Mouse (Mus musculus) heart, postnatal 4 days (tissue): Measurements from ENCODE around the gene Ccdc163. TPM values are rescaled to one million over a fixed set of nuclear protein-coding genes. Genes with fewer than 3 reads are reported as not detected.
"Not testable (repeated sequence)": the region's sequence is repeated elsewhere in the genome, so short reads cannot be mapped to it uniquely, and the experiment has no call there.

Source experiments
- DNase-seq: peaks from one replicate; pipeline ENCODE4 v3.0.0; 2021
- total RNA-seq, 2 experiments: library from RNA; stranded (reverse); gene quantifications; 2 replicates each; pipeline ENCODE4 v1.2.3; 2021

Gene Ccdc163
- 10 to 100 TPM; 10.2 to 10.5 TPM for total RNA-seq

GRCm38 (mm10) chr4:116708201-116708764, at the start of gene Ccdc163, which contains the start of gene Mmachc:
Ccdc163 (plus strand) TSS chr4:116708509.
Mmachc (minus strand) TSS chr4:116708406.
- peak; percentile 88 for DNase-seq

- DNase-seq: peak; percentile 31
These were observed 48.8 kb upstream of the Ccdc163 start for GRCm38 (mm10) chr4:116659474-116659873.

DNA sequence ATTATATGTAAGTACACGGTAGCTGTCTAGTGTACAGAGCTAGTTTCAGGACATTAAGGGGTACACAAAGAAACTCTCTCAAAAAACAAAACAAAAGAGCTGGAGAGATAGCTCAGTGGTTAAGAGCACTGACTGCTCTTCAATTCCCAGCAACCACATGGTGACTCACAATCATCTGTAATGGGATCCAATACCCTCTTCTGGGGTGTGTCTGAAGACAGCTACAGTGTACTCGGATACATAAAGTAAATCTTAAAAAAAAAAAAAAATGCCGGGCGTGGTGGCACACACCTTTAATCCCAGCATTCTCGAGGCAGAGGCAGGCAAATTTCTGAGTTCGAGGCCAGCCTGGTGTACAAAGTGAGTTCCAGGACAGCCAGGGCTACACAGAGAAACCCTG, 48.4 kb upstream of the Ccdc163 start:
- not testable (repeated sequence) for DNase-seq

- no peak for DNase-seq
These were observed 47.5 kb upstream of the Ccdc163 start for GRCm38 (mm10) chr4:116660829-116661228.

GRCm38 (mm10) chr4:116661998-116662397, 46.3 kb upstream of the Ccdc163 start:
- no peak for DNase-seq

- DNase-seq: no peak
These were observed 41.7 kb upstream of the Ccdc163 start for GRCm38 (mm10) chr4:116666625-116667024.

GRCm38 (mm10) chr4:116668145-116668544, 40.2 kb upstream of the Ccdc163 start:
- DNase-seq: no peak

DNA sequence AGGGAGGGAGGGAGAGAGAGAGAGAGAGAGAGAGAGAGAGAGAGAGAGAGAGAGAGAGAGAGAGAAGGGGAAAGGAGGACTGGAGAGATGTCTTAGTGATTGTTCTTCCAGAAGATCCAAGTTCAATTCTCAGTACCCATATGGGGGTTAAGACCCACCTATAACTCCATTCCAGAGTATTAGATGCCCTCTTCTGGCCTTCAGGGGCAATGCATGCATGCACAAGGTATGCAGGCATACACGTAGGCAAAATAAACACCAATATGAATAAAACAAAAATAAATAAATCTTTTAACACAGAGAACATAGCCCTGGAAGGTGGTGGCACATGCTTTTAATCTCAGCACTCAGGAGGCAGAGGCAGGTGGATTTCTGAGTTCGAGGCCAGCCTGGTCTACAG, 39.0 kb upstream of the Ccdc163 start:
- no peak for DNase-seq

- peak; percentile 29 for DNase-seq
These were observed 35.5 kb upstream of the Ccdc163 start for GRCm38 (mm10) chr4:116672785-116673184.

GRCm38 (mm10) chr4:116674761-116675160, 33.5 kb upstream of the Ccdc163 start:
- DNase-seq: not testable (repeated sequence)

GRCm38 (mm10) chr4:116676027-116676426, 32.3 kb upstream of the Ccdc163 start:
- DNase-seq: no peak

DNA sequence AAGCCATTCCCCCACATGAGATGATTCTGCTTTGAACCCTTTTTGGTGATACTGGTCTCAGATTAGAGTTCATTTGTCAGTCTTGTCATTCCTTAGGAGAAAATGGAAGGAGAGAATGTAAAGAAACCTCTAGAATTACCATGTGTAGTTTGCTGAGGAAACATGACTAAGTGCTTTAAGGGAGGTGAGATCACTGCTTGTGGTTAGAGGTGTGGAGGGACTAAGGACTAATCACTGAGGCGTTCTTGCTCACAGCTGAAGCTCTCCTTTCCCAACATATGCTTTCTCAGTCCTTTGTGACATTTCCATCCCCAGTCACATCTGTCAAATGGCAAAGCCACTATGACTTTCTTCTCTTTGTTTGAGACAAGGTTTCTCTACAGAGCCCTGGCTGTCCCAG, 30.5 kb upstream of the Ccdc163 start:
- DNase-seq: no peak

DNA sequence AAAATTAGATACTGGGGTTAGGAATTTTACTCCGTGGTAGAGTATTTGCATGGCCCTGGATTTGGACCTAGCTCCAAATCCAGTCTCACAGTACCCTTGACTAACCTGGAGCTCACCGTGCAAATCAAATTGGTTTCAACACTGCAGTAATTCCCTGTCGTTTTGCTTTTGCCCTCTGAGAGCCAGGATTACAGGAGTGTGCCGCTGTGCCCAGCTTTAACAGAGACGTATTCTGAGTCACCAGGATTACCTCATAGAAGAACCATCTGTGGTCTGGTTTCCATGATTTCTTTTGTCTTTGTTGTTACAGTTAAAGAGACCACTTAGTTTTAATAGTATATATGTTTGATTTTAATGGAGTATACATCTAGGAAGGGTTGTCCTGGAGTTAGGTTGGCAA, 29.2 kb upstream of the Ccdc163 start:
- no peak for DNase-seq

DNA sequence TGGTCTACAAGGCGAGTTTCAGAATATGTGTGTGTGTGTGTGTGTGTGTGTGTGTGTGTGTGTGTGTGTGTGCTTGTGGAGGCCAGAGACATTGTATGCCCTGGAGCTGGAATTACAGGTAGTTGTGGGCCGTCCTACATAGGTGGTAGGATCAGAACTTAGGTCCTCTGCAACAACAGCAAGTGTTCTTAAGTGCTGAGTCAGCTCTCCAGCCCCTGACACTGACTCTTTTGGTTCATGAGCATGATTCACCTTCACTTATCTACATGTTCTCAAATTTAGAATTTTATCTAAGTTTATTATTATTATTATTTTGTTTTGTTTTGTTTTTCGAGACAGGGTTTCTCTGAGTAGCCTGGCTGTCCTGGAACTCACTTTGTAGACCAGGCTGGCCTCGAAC, 27.8 kb upstream of the Ccdc163 start:
- DNase-seq: not testable (repeated sequence)

DNA sequence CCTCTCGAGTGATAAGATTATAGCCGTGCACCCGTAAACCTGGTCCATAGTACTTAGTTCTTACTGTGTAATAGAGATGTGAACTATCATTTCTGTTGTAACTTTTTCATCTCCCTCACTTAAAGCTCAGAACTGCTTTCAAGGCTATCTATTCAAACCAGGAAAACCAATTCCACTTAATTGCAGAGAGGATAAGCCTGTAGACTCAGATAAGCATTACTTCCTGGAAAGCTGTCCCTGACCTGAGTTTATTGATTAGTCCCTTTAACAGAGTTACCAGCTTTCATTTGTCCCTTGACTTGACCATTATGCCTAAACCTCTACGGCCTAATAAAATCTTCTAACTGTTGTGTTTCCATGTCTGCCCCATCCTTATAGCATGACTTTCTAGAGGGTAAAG, 24.4 kb upstream of the Ccdc163 start:
- no peak for DNase-seq

GRCm38 (mm10) chr4:116684665-116685064, 23.6 kb upstream of the Ccdc163 start:
- no peak for DNase-seq

DNA sequence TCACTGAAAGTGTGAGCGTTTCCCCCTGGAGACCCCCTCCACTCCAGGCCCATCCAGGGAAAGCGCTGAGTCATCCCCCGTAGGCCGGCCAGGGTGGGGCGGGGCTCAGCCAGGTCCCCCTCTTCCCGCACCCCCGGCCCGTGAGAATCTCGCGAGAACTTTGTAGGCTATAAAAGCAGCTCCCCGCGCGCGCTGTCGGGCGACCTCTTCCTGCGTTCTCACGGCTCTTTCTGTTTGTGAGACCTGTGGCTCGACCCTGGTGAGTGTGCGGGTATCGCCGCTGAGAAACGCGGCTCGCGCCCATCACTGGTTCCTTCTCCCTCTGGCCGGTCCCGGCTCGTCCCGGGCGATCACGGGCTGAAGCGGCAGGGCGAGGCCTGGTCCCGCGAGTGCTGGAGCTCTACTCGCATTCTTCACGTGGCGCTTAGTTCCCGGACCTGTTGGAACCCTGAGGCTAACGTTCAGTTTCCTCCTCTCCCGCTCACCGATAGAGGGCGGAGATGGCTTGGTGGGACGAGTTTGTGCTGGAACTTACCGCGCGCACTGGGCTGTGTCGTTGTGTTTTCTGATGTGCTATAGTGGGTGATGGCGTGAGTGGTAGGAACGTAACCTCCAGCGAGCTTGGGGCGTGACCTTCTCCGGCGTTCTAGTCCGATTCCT, 22.8 kb upstream of the Ccdc163 start, which contains the start of gene Prdx1:
Gene Prdx1, plus strand, starts transcription at position 143 of the 660 bp plus-strand sequence.
- DNase-seq: peak; percentile 99

- no peak for DNase-seq
These were observed 21.3 kb upstream of the Ccdc163 start for GRCm38 (mm10) chr4:116687041-116687440.

DNA sequence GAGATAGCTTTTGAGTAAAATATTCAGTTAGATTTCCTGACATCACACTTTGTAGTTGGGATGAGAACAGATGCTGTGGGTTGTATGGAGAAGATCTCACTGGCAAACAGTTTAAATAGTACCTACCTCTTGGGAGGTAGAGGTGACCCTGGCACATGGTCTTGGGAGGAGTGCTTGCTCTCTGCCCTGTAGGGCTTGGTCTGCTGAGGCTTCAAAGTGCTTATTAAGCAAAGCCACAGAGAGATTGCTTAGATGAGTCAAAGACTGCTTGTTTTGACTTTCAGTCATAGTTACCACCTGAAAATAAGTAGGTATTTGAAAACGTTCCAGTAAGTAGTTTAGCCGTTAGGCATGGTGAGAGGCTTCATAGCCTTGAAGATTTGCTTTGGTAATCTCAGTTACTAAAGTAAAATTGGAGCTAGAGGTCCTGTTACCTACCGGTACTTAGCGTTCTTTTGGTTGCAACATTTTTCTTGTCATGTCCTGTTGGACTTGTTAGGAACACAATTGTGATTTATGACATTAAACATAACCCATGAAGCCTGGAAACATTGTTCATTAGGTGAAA, 18.9 kb upstream of the Ccdc163 start:
- no peak for DNase-seq

DNA sequence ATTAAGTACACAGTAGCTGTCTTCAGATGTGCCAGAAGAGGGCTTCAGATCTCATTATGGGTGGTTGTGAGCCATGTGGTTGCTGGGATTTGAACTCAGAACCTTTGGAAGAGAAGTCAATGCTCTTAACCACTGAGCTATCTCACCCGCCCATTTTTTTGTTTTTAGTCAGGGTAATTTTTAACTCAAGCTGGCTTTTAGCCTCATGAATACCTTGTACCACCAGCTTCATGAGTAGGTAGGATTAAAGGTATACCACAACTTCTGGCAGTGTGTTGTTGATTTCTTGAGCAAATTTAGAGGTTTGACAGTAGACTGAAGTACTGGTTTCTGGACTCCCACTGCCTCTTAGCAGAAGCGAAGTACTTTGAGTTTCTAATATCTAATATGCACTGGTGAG, 16.2 kb upstream of the Ccdc163 start:
- DNase-seq: no peak

- no peak for DNase-seq
These were observed 14.5 kb upstream of the Ccdc163 start for GRCm38 (mm10) chr4:116693785-116694184.

DNA sequence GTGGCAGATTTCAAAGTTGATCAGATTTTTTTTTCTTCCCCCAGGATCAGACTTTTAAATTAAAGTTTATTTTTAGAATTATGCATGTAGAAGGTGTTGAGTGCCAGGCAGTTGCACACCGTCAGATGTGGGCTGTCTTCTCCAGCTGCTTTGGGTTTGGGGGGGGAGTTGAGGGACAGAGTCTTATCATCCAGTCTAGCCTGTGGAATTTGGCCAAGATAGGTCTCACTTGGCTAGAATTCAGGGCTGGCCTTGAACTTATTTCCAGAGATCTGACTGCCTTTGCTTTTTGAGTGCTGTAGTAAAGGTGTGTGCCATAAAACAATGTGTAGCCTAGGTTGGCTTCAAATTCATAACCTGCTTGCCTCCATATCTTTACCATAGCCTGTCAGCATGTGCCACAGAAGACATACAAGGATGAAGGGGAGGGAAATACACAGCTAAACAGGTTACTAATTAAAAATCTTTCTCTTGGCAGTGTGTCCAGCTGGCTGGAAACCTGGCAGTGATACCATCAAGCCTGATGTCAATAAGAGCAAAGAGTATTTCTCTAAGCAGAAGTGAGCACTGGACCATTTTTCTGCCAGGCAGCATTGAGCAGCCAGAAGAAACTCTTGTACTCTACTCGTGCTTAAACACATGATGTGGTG, 9.5 kb upstream of the Ccdc163 start:
- no peak for DNase-seq

- DNase-seq: no peak
These were observed 7.3 kb upstream of the Ccdc163 start for GRCm38 (mm10) chr4:116700964-116701363.
